Mouse (Mus musculus): ENCODE measurements around the gene Tyw5. TPM values are rescaled to one million over a fixed set of nuclear protein-coding genes. Genes with fewer than 3 reads are reported as not detected.

Tyw5 gene
- polyA plus RNA-seq (2015; fragmentation: Nextera tagmentation; extraction: Ambion mirVana): 24.4 and 31.1 TPM in 2 replicates

DNA sequence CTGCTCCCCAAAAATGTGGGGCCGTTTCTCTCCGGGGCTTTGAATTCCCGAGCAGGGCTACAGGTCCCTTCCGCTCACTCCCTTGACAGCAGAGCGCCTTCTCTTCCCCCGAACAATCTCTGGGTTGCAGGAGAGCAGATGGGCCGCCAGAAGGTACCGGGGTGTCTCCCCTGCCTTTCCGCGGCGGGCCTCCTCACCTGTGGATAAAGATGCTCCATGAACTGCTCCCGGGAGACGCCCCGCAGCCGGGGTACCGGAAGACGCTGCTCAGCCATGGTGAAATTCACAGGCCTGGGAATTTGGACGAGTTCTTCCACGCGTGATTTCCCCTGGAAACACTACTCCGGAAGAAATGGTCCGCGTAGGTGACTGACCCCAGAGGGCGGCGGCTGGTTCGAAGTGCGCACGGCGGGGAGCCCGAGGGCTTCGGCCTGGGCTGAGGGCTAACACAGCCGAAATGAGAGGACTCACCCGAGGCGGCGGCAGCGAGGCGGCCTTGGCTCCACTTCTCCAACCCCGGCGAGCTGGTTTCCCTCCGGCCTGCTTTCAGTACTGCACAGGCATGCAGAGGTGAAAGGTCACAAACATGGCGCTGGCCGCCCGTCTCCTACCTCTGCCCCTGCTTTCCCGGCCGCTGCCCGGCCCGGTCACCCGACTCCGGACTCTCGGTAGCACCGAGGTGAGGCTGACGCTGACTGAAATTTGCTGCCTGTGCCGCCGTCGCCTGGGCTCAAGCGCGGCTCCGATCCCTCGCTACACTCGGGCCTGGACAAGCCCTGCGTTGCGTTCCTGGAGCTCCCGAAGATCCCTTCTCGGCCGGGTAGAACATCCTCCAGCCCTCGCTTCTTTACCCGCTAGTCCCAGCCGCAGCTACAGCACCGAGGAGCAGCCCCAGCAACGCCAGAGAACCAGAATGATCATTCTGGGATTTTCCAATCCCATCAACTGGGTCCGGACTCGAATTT, at the start of gene Tyw5, which contains the start of gene Maip1:
Gene Tyw5, minus strand, starts transcription at position 915 of the 965 bp plus-strand sequence.
Gene Maip1, plus strand, starts transcription at position 142 of the 965 bp plus-strand sequence.
- Histone ChIP-seq H3K9me3 (replicated peaks) (no peaks in the 10 kb centered on the region), H3K4me1 (peaks cover 20% of the 10 kb centered on the region), H3K36me3 (no peaks in the 10 kb centered on the region; the same call in none of the 2 replicates), H3K9ac (peak within 1 kb of the TSS; percentile 61), H3K4me2 (replicated peaks) (peak within 1 kb of the TSS; percentile 70), H3K27me3 (no peaks in the 10 kb centered on the region), H3K27ac (replicated peaks) (peak within 1 kb of the TSS; percentile 93), H3K4me3 (replicated peaks) (peak within 1 kb of the TSS; percentile 59)
- under 1% methylated on average over 72 of the region's 72 CpGs for WGBS
- peak; percentile 92 for ATAC-seq (ENCODE audit: insufficient number of reproducible peaks, low FRiP score, low TSS enrichment, low read depth)

- 91% methylated on average over 1 of the region's 1 CpGs for WGBS
- no peaks in the 10 kb centered on the region for H3K9me3 ChIP-seq (replicated peaks)
- no peak overlapping the region for H3K9ac ChIP-seq
- H3K4me1 ChIP-seq: no peaks in the 10 kb centered on the region
- no peak overlapping the region for H3K27ac ChIP-seq (replicated peaks)
- no peak for ATAC-seq (ENCODE audit: insufficient number of reproducible peaks, low FRiP score, low TSS enrichment, low read depth)
- H3K27me3 ChIP-seq: no peaks in the 10 kb centered on the region
- no peak overlapping the region for H3K4me3 ChIP-seq (replicated peaks)
- H3K36me3 ChIP-seq: no peaks in the 10 kb centered on the region
- no peak overlapping the region for H3K4me2 ChIP-seq (replicated peaks)
Observed at GRCm38 (mm10) chr1:57450241-57450640, 43.3 kb upstream of the Tyw5 start.

- Histone ChIP-seq H3K27me3 (no peaks in the 10 kb centered on the region), H3K27ac (replicated peaks) (no peak overlapping the region), H3K4me3 (replicated peaks) (no peak overlapping the region), H3K4me1 (peaks cover 6% of the 10 kb centered on the region), H3K9me3 (replicated peaks) (no peaks in the 10 kb centered on the region), H3K9ac (no peak overlapping the region), H3K4me2 (replicated peaks) (no peak overlapping the region), H3K36me3 (no peaks in the 10 kb centered on the region)
- WGBS: 81% methylated on average over 10 of the region's 10 CpGs
- ATAC-seq (ENCODE audit: insufficient number of reproducible peaks, low FRiP score, low TSS enrichment, low read depth): no peak
Observed at GRCm38 (mm10) chr1:57445679-57446078, 38.8 kb upstream of the Tyw5 start.

DNA sequence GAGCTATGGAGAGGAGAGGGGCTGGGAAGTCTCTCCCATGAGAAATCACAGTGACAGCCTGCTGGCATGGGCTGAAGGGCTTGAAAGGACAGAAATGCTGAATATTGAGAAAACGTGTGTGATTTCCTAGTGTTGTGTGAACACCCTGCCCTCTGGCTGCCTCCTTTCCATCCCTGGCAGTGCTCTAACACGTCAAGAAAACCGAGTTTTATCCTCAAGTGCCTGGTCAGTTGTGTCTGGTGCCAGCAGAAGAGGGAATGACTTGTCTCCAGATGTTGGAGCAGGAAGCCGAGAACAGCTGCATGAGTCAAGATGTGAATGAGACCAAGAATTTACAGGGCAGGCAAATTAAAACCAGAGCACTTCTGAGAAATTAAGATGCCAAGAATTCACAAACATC, 33.9 kb upstream of the Tyw5 start:
- H3K4me1 ChIP-seq: peaks cover 46% of the 10 kb centered on the region
- no peaks in the 10 kb centered on the region for H3K9me3 ChIP-seq (replicated peaks)
- no peak overlapping the region for H3K4me2 ChIP-seq (replicated peaks)
- ATAC-seq (ENCODE audit: insufficient number of reproducible peaks, low FRiP score, low TSS enrichment, low read depth): no peak
- H3K27me3 ChIP-seq: no peaks in the 10 kb centered on the region
- no peak overlapping the region for H3K4me3 ChIP-seq (replicated peaks)
- no peaks in the 10 kb centered on the region for H3K36me3 ChIP-seq
- H3K9ac ChIP-seq: no peak overlapping the region
- peak overlapping the region; percentile 8; the same call in 1 of the 2 replicates for H3K27ac ChIP-seq (replicated peaks)
- 17% methylated on average over 4 of the region's 4 CpGs for WGBS

DNA sequence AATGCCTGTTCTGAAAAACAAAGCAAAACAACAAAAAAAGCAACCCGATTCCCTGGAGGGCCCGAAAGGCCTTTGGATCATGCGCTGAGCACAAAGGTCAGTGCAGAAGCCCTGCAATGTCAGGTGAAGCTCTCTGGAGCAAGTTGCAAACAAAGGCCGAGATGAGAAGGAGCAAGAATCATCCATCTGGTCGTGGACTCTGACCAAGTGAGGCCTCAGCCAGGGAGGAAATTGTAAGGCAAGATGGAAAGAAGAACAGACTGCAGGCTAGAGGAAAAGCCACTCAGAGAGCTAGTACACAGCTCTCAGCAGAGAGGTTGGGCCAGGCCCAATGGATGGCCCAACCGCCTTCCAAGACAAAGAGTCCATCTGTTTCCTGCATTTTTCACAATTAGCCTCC, 32.1 kb upstream of the Tyw5 start:
- no peaks in the 10 kb centered on the region for H3K9me3 ChIP-seq (replicated peaks)
- peaks cover 48% of the 10 kb centered on the region for H3K4me1 ChIP-seq
- no peaks in the 10 kb centered on the region for H3K36me3 ChIP-seq
- no peak overlapping the region for H3K4me2 ChIP-seq (replicated peaks)
- peak overlapping the region; percentile 11; the same call in 1 of the 2 replicates for H3K27ac ChIP-seq (replicated peaks)
- 75% methylated on average over 6 of the region's 6 CpGs for WGBS
- H3K4me3 ChIP-seq (replicated peaks): no peak overlapping the region
- H3K27me3 ChIP-seq: no peaks in the 10 kb centered on the region
- no peak for ATAC-seq (ENCODE audit: insufficient number of reproducible peaks, low FRiP score, low TSS enrichment, low read depth)
- no peak overlapping the region for H3K9ac ChIP-seq

GRCm38 (mm10) chr1:57436954-57437353, 30.1 kb upstream of the Tyw5 start:
- H3K27ac ChIP-seq (replicated peaks): peak overlapping the region; percentile 89
- peaks cover 48% of the 10 kb centered on the region for H3K4me1 ChIP-seq
- WGBS: 13% methylated on average over 9 of the region's 9 CpGs
- H3K9me3 ChIP-seq (replicated peaks): no peaks in the 10 kb centered on the region
- no peaks in the 10 kb centered on the region for H3K27me3 ChIP-seq
- peak overlapping the region; percentile 40 for H3K4me2 ChIP-seq (replicated peaks)
- no peaks in the 10 kb centered on the region for H3K36me3 ChIP-seq
- ATAC-seq (ENCODE audit: insufficient number of reproducible peaks, low FRiP score, low TSS enrichment, low read depth): peak; percentile 83
- H3K9ac ChIP-seq: no peak overlapping the region
- H3K4me3 ChIP-seq (replicated peaks): peak overlapping the region; percentile 25

DNA sequence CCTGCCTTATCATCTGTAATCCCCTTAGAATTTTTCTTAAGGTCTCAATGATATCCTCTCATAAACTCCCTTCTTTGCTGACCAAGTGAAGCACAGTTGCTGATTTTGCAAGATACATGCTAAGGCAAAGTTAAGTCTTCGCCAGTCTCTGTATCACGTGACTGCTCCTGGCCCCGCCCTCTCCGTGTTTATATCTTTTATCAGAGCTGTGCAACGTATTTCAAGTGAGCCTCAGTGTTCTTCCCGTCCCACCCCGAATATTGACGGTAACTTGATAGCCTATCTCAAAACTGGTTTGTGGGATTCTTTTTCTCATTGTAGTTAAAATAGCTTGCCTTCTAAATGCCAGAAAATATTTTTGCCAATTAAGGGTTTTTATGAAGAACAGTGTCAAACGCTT, 29.5 kb upstream of the Tyw5 start:
- Histone ChIP-seq H3K4me1 (peaks cover 48% of the 10 kb centered on the region), H3K4me3 (replicated peaks) (peak overlapping the region; percentile 25), H3K36me3 (no peaks in the 10 kb centered on the region), H3K27ac (replicated peaks) (peak overlapping the region; percentile 89), H3K9ac (no peak overlapping the region), H3K9me3 (replicated peaks) (no peaks in the 10 kb centered on the region), H3K27me3 (no peaks in the 10 kb centered on the region), H3K4me2 (replicated peaks) (peak overlapping the region; percentile 40)
- no peak for ATAC-seq (ENCODE audit: insufficient number of reproducible peaks, low FRiP score, low TSS enrichment, low read depth)
- 16% methylated on average over 9 of the region's 9 CpGs for WGBS

- no peaks in the 10 kb centered on the region for H3K27me3 ChIP-seq
- WGBS: 87% methylated on average over 7 of the region's 7 CpGs
- H3K4me1 ChIP-seq: peaks cover 39% of the 10 kb centered on the region
- H3K4me3 ChIP-seq (replicated peaks): no peak overlapping the region
- no peak for ATAC-seq (ENCODE audit: insufficient number of reproducible peaks, low FRiP score, low TSS enrichment, low read depth)
- no peak overlapping the region for H3K9ac ChIP-seq
- no peaks in the 10 kb centered on the region for H3K36me3 ChIP-seq
- H3K9me3 ChIP-seq (replicated peaks): no peaks in the 10 kb centered on the region
- no peak overlapping the region for H3K27ac ChIP-seq (replicated peaks)
- H3K4me2 ChIP-seq (replicated peaks): no peak overlapping the region
Observed at GRCm38 (mm10) chr1:57433141-57433540, 26.2 kb upstream of the Tyw5 start.

DNA sequence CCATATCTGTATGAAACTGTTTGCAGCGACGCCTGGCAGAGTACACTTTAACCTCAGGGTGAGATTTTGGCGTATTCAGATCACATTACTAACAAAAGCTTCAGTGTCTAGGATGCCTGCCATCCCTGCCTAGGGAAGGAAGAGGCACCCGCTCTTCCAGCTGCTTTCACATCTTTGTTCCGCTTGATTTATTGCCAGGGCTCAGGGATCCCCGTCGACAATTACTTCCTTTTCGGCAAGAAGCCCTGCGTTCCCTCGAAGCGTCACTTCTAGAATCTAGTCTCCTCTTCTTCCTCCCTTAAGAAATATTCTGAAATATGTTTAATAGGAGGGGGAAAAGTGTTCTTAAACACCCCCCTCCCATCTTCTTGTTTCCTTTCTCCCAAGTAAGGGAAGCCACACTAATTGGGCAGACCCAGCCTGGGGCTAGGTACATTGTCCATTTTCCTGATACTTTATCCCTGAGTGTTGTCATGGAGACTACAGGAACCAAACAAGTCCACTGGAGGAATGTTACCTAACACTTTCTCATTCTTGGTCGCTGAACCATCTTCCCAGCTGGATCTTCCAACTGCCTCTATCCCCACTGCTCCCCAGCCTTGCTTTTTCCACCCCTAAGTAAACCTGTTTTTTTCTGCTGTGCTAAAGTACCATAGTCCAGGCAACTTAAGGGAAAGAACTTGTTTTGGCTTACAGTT, 23.0 kb upstream of the Tyw5 start:
- peaks cover 23% of the 10 kb centered on the region for H3K4me1 ChIP-seq
- ATAC-seq (ENCODE audit: insufficient number of reproducible peaks, low FRiP score, low TSS enrichment, low read depth): no peak
- no peaks in the 10 kb centered on the region for H3K36me3 ChIP-seq
- no peaks in the 10 kb centered on the region for H3K27me3 ChIP-seq
- peak overlapping the region; percentile 13; the same call in 1 of the 2 replicates for H3K9ac ChIP-seq
- H3K4me3 ChIP-seq (replicated peaks): peak overlapping the region; percentile 16; the same call in 1 of the 2 replicates
- H3K27ac ChIP-seq (replicated peaks): peak overlapping the region; percentile 63; the same call in 1 of the 2 replicates
- WGBS: 3% methylated on average over 12 of the region's 12 CpGs
- H3K9me3 ChIP-seq (replicated peaks): no peaks in the 10 kb centered on the region
- peak overlapping the region; percentile 42 for H3K4me2 ChIP-seq (replicated peaks)

- H3K27ac ChIP-seq (replicated peaks): peak overlapping the region; percentile 52; the same call in 1 of the 2 replicates
- ATAC-seq (ENCODE audit: insufficient number of reproducible peaks, low FRiP score, low TSS enrichment, low read depth): peak; percentile 76
Observed at GRCm38 (mm10) chr1:57428368-57429308, 21.7 kb upstream of the Tyw5 start.

More at GRCm38 (mm10) chr1:57428368-57429308, 21.7 kb upstream of the Tyw5 start:
- Histone ChIP-seq H3K4me2 (replicated peaks) (peak overlapping the region; percentile 43), H3K4me3 (replicated peaks) (peak overlapping the region; percentile 27), H3K27me3 (no peaks in the 10 kb centered on the region), H3K9me3 (replicated peaks) (no peaks in the 10 kb centered on the region), H3K9ac (0 out of 2 replicates have a peak overlapping the region, but pooled peaks have one; percentile 12), H3K4me1 (peaks cover 23% of the 10 kb centered on the region), H3K36me3 (no peaks in the 10 kb centered on the region)
- 27% methylated on average over 16 of the region's 16 CpGs for WGBS

All from embryonic facial prominence, embryonic 15.5 days (tissue).